Comparison of ENCODE assay signal across 20 mouse cellular contexts in genomic region chr4:97995911-97996712, GRCm38 (mm10).
DNase-seq lines count a peak whose midpoint lies in the region; ATAC-seq and TF ChIP-seq lines count a peak whose summit lies in the region.
"Had no signal": no experiment of that assay in that cellular context is flagged by ENCODE, and none has a peak within 500 bp of the region (broad histone marks: within the 10 kb centered on the region; RNA-seq: fewer than 3 reads in every experiment).

No protein-coding gene starts in this region.

- no peak for DNase-seq in gastrocnemius, adult 2 months
- DNase-seq in gastrocnemius, adult 18-20 months (ENCODE audit: low spot score) = no peak
- no peak for DNase-seq in hindbrain, embryonic 11.5 days (ENCODE audit: low spot score)
- DNase-seq in thymus, postnatal 25 days = peak; percentile 36
- DNase-seq in thymus, postnatal 0 days (ENCODE audit: low spot score) = no peak
- peak; percentile 19 for DNase-seq in naive thymus-derived CD4-positive, alpha-beta T cell, adult 2 months (ENCODE audit: low read depth)
- no peak for DNase-seq in left cerebral cortex, postnatal 10 days (ENCODE audit: extremely low spot score in 1 of 2, low spot score in 2 of 2)
- DNase-seq: adrenal gland, adult 2 months; B cell, adult 2 months; cerebellum, adult 11-12 months; gastrocnemius, postnatal 10 days; heart, postnatal 36 days; kidney, adult 2 months; kidney, postnatal 4 days; lung, postnatal 4 days had no signal

- H3K36me3 ChIP-seq in hindbrain, embryonic 15.5 days = no peaks in the 10 kb centered on the region
- no peaks in the 10 kb centered on the region for H3K36me3 ChIP-seq in hindbrain, embryonic 11.5 days (ENCODE audit: control insufficient read depth, insufficient read depth, low read length)
- H3K36me3 ChIP-seq: liver, embryonic 15.5 days had no signal

- H3K27me3 ChIP-seq in hindbrain, embryonic 15.5 days = no peaks in the 10 kb centered on the region
- H3K27me3 ChIP-seq in hindbrain, embryonic 11.5 days (ENCODE audit: control insufficient read depth, insufficient read depth, low read length) = no peaks in the 10 kb centered on the region
- H3K27me3 ChIP-seq: limb, embryonic 13.5 days; liver, embryonic 15.5 days had no signal

- no peak overlapping the region for H3K9ac ChIP-seq in hindbrain, embryonic 15.5 days
- H3K9ac ChIP-seq in hindbrain, embryonic 11.5 days (ENCODE audit: low read depth, low read length) = no peak overlapping the region
- H3K9ac ChIP-seq: limb, embryonic 13.5 days; liver, embryonic 15.5 days had no signal

- intact Hi-C loops in gastrocnemius, adult 2 months (cut with DNase I) = no loop called here
- intact Hi-C loops in left cerebral cortex, postnatal 10 days (cut with DNase I) = no loop called here

- 70% methylated on average over 8 of the region's 8 CpGs for WGBS in hindbrain, embryonic 15.5 days
- 86% methylated on average over 8 of the region's 8 CpGs for WGBS in hindbrain, embryonic 11.5 days

- H3K4me1 ChIP-seq in hindbrain, embryonic 15.5 days (replicated peaks) = 0 out of 2 replicates have a peak, but pooled peaks cover 14% of the 10 kb centered on the region
- no peaks in the 10 kb centered on the region for H3K4me1 ChIP-seq in hindbrain, embryonic 11.5 days (replicated peaks; ENCODE audit: control insufficient read depth, insufficient read depth, low read length)

- H3K9me3 ChIP-seq in hindbrain, embryonic 15.5 days = no peaks in the 10 kb centered on the region
- H3K9me3 ChIP-seq in hindbrain, embryonic 11.5 days (ENCODE audit: control insufficient read depth, low read length) = no peaks in the 10 kb centered on the region
- H3K9me3 ChIP-seq: limb, embryonic 13.5 days; liver, embryonic 15.5 days had no signal

- no peak for ATAC-seq in hindbrain, embryonic 15.5 days (ENCODE audit: low FRiP score, low read depth)
- ATAC-seq in hindbrain, embryonic 11.5 days (ENCODE audit: low FRiP score) = no peak

- no peak overlapping the region for H3K4me3 ChIP-seq in gastrocnemius, adult 2 months
- no peak overlapping the region for H3K4me3 ChIP-seq in hindbrain, embryonic 15.5 days
- H3K4me3 ChIP-seq in hindbrain, embryonic 11.5 days (ENCODE audit: low read depth, low read length) = no peak overlapping the region
- H3K4me3 ChIP-seq: limb, embryonic 13.5 days; liver, embryonic 15.5 days; myocyte had no signal

- H3K4me2 ChIP-seq in hindbrain, embryonic 15.5 days = no peak overlapping the region
- H3K4me2 ChIP-seq in hindbrain, embryonic 11.5 days (replicated peaks; ENCODE audit: low read depth, low read length) = no peak overlapping the region
- H3K4me2 ChIP-seq: limb, embryonic 13.5 days; liver, embryonic 15.5 days; midbrain, embryonic 11.5 days had no signal

- H3K27ac ChIP-seq in gastrocnemius, adult 2 months = peak overlapping the region; percentile 61
- peak overlapping the region; percentile 10 for H3K27ac ChIP-seq in hindbrain, embryonic 15.5 days (replicated peaks)
- H3K27ac ChIP-seq in hindbrain, embryonic 11.5 days (ENCODE audit: low read depth, low read length) = no peak overlapping the region
- H3K27ac ChIP-seq: limb, embryonic 13.5 days; liver, embryonic 15.5 days had no signal

- no peak for TF ChIP-seq CTCF in gastrocnemius, adult 2 months (IDR thresholded peaks at IDR 0.05)

Comparison
In these comparisons a context has a peak if more than half of its experiments do, and no peak if none do; other contexts are left out.
1. DNase-seq: peak in thymus, postnatal 25 days (single experiment) and naive thymus-derived CD4-positive, alpha-beta T cell, adult 2 months (single experiment); none in gastrocnemius, adult 2 months (single experiment), gastrocnemius, adult 18-20 months (single experiment), hindbrain, embryonic 11.5 days (single experiment), thymus, postnatal 0 days (single experiment) and left cerebral cortex, postnatal 10 days (0 of 2).